Mouse (Mus musculus) cortical plate, adult 2 months (tissue): ENCODE measurements around the gene Myt1l.

Experiments used
- CTCF ChIP-seq: fragments of 200-500 bp; IDR thresholded peaks from 2 replicates; pipeline ENCODE4 v1.5.1; 2011; ENCODE audit warnings: mild to moderate bottlenecking, control low read depth, low read length; ENCODE audit not compliant: insufficient read depth; ENCODE audit errors: extremely low read depth
- POLR2A ChIP-seq: fragments of 200-500 bp; IDR thresholded peaks from 2 replicates; pipeline ENCODE4 v1.6.1; 2011; ENCODE audit warnings: mild to moderate bottlenecking, low read length, control low read depth; ENCODE audit not compliant: insufficient read depth; ENCODE audit errors: extremely low read depth

DNA sequence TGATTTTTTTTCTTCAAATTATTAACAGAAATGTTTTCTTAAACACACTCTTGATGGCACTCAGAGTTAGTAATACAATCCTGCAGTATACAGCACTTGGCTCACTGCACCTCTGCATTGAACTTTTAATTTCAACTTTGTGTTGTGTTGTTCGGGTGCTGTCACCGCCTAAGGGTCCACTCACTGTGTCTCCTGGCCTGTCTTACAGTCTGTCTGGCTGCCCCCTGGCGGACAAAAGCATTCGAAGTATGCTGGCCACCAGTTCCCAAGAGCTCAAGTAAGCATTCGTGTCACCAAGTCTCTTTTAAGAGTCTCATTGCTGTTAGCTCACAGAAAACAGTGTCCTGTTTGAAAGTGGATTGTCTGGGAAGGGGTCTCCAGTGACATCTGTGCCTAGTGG is 326.8 kb downstream of the Myt1l start:
- TF ChIP-seq CTCF (peak; percentile 55), POLR2A (no peak)
